Mouse (Mus musculus) thymus, postnatal 0 days (tissue): ENCODE measurements around the gene Sptbn1. TPM values are rescaled to one million over a fixed set of nuclear protein-coding genes. Genes with fewer than 3 reads are reported as not detected.

Experiments
- DNase-seq: peaks from one replicate; pipeline ENCODE4 v3.0.0-alpha.2; 2015; ENCODE audit warnings: low spot score
- polyA plus RNA-seq: library from polyadenylated mRNA; unstranded; fragments of >200 nt; fragmentation: Nextera tagmentation; extraction: Ambion mirVana; gene quantifications from 2 replicates; pipeline ENCODE4 v1.2.1, GENCODE M21; 2015

Gene Sptbn1
- polyA plus RNA-seq, 1 experiment from 2014 or later: 64.4 TPM

- DNase-seq: no peak
These were observed 135.4 kb downstream of the Sptbn1 start for GRCm38 (mm10) chr11:30132581-30132980.

DNA sequence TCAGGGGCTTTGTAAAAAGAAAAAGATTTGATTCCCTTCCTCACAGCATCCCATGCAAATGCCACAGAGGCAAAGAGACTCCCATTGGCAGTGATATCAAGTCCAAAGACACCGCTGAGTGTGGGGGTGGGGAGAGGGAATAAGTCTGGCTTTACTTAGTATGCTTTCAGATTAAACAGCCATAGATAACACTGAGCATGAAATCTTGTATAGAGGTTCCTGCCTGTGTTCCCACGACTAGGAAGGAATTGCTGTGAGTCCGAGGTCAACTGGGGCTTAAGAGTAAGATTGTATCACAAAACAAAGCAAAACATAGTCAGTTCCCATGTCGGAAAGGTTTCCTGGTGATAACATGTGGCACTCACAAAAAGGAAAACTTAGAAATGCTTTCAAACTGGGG, 136.3 kb downstream of the Sptbn1 start:
- DNase-seq: no peak

GRCm38 (mm10) chr11:30129339-30129738, 138.6 kb downstream of the Sptbn1 start:
- no peak for DNase-seq

- DNase-seq: peak; percentile 5
These were observed 141.1 kb downstream of the Sptbn1 start for GRCm38 (mm10) chr11:30126840-30127239.

DNA sequence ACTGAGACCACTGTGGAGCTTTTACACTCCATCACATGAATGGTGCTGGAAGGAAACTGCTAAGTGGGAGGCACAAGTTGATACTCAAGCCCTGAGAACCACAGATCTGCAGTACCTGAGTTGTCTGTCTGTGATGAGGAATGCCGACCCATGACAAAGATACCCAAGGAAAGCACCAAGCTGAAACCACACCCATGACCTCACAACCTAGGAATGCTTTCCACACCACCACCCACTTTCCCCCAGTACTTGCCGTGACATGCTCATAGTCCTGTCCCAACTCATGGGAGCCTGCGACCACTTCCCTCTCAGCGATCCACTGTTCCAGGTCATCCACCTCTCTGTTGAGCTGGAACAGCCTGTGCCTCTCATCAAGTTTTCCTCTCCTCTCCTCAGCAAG, 149.9 kb downstream of the Sptbn1 start:
- no peak for DNase-seq

DNA sequence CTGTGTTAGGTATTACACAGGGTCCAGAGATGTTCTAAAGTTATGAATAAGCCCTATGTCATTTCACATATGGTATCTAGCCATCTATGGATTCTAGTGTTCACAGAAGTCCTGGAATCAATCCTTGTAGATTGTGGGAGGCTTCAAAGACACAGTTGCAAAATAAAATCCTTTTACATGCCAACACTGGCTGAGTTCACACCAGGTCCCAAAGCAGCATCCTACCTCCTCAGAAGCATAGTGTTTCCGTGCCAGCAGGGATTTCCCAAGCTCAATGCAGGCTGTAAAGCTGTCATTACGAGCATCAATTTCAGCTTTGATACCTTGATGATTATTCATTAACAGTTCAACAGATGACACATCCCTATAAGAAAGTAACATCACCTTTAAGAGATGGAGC, 154.3 kb downstream of the Sptbn1 start:
- DNase-seq: no peak

DNA sequence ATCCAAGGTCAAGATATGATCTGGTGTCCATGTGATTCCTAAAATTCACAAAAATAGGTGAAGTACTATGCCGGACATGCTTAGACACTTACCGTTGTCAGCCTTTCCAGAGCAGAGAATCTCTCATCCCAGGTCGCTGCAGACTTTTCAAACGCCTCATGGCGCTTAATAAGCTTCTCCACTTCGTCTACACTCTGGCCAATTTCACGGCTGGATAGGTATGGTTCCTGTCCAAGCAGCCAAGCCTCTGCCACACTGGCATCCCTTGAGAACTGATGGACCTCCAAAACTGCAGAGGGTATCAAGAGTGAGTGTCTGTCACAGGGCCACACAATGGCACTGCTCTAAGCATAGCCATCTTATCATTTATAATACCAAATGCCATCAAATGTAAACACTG, 157.3 kb downstream of the Sptbn1 start:
- no peak for DNase-seq

GRCm38 (mm10) chr11:30104177-30104576, 163.8 kb downstream of the Sptbn1 start:
- DNase-seq: no peak

DNA sequence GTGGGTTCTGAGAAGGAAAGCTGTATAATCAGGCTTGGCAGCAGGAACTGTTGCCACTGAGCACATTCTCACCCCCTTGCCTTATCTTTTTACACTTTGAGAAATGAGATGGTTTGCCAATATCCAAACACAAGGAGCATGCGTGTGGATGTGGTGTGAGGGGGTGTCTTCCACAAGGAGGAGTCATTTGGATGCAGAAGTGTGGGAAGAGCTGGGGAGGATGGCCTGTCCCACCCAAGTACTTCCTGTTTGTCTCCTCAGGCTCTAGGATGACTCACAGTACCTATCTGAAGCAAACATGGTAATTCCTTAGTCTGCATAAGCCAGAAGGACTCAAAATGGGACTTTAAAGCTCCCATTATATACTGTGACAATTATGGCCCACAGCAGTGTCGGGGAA, 165.4 kb downstream of the Sptbn1 start:
- no peak for DNase-seq

DNA sequence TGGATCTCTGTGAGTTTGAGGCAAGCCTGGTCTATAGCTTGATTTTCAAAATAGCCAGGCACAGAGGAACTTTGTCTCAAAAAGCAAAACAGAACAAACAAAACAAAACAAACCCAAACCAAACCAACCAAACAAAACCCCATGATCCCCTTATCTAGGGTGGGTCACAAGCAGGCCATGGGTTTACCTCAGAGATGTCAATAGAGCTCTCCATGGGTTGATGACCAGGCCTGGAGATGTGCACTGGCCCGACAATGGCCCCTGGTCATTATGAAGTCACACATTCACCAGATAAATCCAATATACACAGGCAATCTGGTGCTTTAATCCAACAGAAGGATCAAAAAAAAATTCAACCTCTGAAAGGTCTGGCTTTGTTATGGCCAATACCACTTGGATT, 166.2 kb downstream of the Sptbn1 start:
- DNase-seq: no peak

DNA sequence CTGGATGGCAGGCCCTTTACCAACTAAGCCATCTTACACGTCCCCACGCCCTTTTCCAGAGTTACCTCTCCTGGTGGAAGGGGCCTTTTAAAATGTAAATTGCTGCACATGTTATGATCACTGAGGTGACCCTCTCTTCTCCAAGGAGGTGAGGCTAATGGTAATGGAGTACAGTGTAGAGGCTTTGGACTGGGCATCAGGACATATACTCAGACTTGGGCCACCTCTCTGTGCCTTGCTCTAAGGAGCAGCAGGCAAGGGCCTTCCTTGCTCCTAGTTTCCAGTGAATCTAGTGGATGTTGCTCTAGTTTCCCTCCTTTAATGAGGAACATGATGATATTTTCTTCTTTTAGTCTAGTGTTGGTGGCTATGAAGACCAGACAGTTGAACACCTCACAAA, 166.8 kb downstream of the Sptbn1 start:
- DNase-seq: no peak

DNA sequence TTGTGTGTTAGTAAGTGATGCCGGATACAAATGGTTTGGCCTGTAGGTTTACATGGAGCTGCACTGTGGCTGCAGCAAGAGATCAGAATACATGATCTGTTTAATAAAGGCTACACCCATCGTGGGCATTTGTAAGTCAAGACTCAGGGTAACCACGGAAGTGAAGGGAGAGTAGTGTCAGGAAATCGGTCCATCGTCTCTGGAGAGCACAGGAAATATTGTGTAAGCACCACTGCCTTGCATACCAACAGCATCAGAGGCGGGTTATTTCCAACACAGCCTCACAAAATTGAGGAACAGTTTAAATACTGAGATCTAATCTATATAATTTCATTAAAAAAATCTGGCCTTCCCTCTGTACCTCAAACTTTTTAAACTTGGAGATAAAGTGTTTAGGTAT, 168.1 kb downstream of the Sptbn1 start:
- no peak for DNase-seq

GRCm38 (mm10) chr11:30095212-30095773, 172.7 kb downstream of the Sptbn1 start:
- no peak for DNase-seq

DNA sequence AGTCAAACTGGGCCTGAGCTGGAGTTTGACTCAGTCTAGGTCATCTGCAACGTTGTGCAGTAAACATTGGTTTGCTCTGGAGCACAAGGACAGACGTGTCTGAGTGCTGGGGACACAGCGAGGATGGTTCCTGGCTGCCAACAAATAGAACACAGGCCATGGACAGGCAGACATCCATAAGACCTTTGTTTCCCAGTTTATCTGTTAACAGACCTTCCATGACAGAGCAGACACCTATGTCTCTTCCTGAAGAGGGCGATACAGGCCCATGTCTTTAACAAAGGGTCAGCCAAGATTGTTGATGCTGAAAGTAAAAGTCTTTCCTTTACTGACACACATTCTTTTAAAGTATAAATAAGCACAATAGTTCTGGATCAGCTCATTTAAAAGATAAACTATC, 176.1 kb downstream of the Sptbn1 start:
- peak; percentile 30 for DNase-seq

DNA sequence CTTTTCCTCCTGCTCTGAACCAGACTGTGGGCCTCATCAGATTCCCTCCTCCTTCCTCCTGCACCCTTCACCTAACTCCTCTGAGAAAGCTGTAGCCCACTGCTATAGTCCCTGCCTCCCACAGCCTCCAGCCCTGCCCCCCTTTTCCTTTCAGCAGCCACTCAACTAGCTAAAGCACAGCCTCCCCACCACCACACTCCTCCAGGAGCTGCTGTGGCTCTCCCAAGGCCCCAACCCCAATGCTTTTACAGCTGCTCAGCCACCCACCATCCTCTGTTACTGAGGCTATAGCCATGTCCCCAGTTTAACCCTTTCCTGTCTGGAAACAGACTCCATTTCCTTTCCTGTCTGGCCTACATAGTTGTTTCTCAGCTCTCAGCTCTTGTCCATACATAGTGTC, 182.9 kb downstream of the Sptbn1 start:
- DNase-seq: no peak

DNA sequence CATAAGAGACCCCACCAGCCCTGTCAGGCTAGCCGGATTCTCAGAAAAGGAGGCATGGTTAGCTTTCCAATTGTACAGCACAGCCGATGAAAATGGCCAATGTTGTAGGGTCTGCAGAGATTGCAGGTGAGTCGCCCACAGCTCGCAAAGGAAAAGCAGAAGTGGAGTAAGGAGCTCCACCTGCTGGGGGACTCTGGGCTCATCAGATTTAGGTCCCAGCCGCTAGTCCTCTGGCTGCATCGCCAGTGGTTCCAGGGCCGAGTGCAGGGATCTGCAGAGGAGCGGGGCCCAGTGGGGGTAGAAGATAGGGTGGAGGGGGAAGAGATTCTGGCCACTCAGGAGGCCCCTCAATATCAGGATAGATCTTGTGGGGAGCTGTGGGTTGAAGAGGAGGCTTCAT, 210.7 kb downstream of the Sptbn1 start:
- DNase-seq: peak; percentile 7

Other genes starting within 250 kb of the Sptbn1 start
- 0.17 and 0.40 TPM in 2 replicates for gene Eml6, start 242.1 kb downstream of the Sptbn1 start, polyA plus RNA-seq
- not detected in 2 replicates for gene 4930505A04Rik, start 203.7 kb upstream of the Sptbn1 start, polyA plus RNA-seq